Mouse (Mus musculus) urinary bladder, postnatal 10 days (tissue): ENCODE measurements around the gene Olfr180.

Source experiments
- DNase-seq: peaks from one replicate; pipeline ENCODE4 v3.0.0; 2022; ENCODE audit warnings: low spot score

The Olfr180 gene

DNA sequence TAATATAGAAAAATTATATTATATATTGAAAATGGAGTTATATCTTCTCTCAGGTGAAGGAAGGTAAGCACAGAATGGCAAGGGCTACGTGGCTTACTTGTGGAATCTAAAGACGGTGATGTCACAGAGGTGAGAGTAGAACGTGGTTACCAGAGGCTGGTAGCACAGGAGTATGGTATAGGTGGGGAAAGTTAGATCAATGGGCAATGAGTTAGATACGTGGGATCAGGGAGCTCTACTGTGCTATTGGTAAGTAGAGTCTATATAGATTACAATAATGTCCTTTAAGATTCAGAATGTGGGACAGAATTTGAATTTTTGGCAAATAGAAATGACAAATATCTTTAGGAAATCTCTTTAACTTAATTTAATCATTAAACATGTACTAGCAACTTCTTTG lies at the start of gene Olfr180:
Gene Olfr180 (minus strand): TSS at position 101 of the 400 bp plus-strand sequence.
- DNase-seq = no peak

DNA sequence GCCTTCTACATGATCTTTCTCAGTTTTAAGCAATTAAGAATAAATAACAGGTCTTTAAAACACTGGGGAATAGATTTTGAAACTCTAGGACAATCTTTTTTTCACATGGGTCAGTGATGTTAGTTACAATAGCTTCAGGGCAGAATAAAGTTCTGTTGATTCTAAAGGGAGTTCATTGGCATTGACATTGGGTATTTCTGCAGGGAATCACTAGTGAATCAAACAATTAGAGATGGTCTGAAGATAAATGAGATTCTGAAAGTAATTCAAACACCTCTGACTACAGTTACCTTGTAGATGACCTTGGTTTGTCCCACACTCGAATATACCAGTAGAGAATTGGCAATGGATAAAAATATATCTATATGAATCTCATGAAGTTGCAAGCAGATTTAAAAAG lies 537 bp downstream of the Olfr180 start, which contains the start of gene Olfr181:
Gene Olfr181 (minus strand): TSS at position 101 of the 400 bp plus-strand sequence.
- DNase-seq = no peak

DNA sequence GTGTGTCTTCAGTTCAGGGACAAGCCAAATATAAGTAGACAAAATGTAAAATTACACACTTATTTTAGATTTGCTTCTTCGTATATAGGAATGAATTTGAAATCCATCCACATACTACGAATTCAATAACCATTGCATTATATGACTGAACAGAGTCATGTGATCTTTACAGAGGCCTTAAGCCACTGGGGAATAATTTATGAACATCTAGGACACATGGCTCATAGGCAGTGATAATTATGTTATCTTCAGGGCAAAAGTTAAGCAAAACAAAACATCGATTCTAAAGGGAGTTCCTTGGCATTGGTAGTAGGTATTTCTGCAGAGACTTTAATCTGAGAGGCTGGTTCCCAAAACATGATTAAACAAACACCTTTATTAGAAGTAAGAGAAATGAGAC lies 37.2 kb downstream of the Olfr180 start, which contains the start of gene Olfr178:
Gene Olfr178 (minus strand): TSS at position 101 of the 400 bp plus-strand sequence.
- DNase-seq = no peak

DNA sequence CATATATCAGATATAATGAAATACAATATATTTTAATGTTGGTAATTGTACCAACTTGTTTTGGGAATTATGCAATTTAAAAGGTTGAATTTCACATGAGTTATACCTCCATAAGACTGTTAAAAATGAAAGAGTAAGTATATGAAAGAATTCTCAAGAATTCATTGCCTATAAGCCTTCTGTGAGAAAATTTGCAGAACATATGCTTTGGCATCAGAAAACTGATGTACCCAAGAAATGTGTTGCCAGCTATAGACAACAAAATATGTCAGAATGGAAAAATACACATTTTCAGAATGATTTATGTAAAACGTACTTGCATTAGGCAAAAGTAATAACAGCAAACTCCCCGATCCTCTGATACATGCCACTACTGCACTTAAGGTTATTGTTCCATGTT lies 44.8 kb downstream of the Olfr180 start:
- DNase-seq = no peak

DNA sequence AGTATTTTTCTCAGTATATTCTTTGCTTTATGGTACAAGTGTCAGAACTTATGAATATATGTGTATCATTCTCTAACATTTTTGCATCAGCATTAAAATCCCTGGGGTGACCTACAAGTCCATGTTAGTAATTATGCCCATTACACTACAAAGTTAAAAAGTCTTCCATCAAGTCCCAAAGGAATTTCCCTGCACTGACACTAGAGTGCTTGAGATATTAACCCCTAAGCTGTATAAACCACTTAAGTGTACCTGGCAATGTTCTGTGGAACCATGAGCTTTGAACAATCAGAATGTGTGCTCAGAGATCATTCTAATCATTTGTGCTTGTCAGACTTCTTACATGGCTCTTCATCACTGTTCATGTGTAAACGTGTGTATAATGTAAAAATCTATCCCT lies 54.5 kb downstream of the Olfr180 start, which contains the start of gene Olfr177:
Gene Olfr177 (minus strand): TSS at position 101 of the 400 bp plus-strand sequence.
- no peak for DNase-seq
